ENCODE assay signal across 15 mouse cellular contexts in genomic region chr3:20792503-20792902, GRCm38 (mm10).
A peak's percentile ranks its signal among the peaks of the same experiment; 100 is the strongest.
DNase-seq lines count a peak whose midpoint lies in the region; ATAC-seq and TF ChIP-seq lines count a peak whose summit lies in the region.
"Had no signal": no experiment of that assay in that cellular context is flagged by ENCODE, and none has a peak within 500 bp of the region (broad histone marks: within the 10 kb centered on the region; RNA-seq: fewer than 3 reads in every experiment).

No protein-coding gene starts in this region.

- WGBS in embryonic facial prominence, embryonic 11.5 days, result 85% methylated on average over 1 of the region's 1 CpGs
- 90% methylated on average over 1 of the region's 1 CpGs for WGBS in embryonic facial prominence, embryonic 10.5 days
- WGBS in midbrain, embryonic 11.5 days, result 90% methylated on average over 1 of the region's 1 CpGs
- WGBS in midbrain, embryonic 10.5 days, result 88% methylated on average over 1 of the region's 1 CpGs

- H3K9ac ChIP-seq in embryonic facial prominence, embryonic 11.5 days (replicated peaks; ENCODE audit: low read length), result no peak overlapping the region
- no peak overlapping the region for H3K9ac ChIP-seq in midbrain, embryonic 11.5 days (ENCODE audit: low read length)
- H3K9ac ChIP-seq: embryonic facial prominence, embryonic 15.5 days; hindbrain, embryonic 13.5 days; limb, embryonic 12.5 days had no signal

- H3K36me3 ChIP-seq in embryonic facial prominence, embryonic 11.5 days (replicated peaks; ENCODE audit: control insufficient read depth, insufficient read depth, low read depth, low read length), result no peaks in the 10 kb centered on the region
- H3K36me3 ChIP-seq in embryonic facial prominence, embryonic 10.5 days (replicated peaks), result no peaks in the 10 kb centered on the region
- H3K36me3 ChIP-seq in midbrain, embryonic 11.5 days (ENCODE audit: control insufficient read depth, insufficient read depth, low read length), result no peaks in the 10 kb centered on the region
- no peaks in the 10 kb centered on the region for H3K36me3 ChIP-seq in midbrain, embryonic 10.5 days
- H3K36me3 ChIP-seq: embryonic facial prominence, embryonic 15.5 days; hindbrain, embryonic 13.5 days; limb, embryonic 12.5 days had no signal

- no peaks in the 10 kb centered on the region for H3K27me3 ChIP-seq in embryonic facial prominence, embryonic 11.5 days (ENCODE audit: control insufficient read depth, insufficient read depth, low read length)
- no peaks in the 10 kb centered on the region for H3K27me3 ChIP-seq in embryonic facial prominence, embryonic 10.5 days (replicated peaks; ENCODE audit: low read depth, poor library complexity, severe bottlenecking)
- H3K27me3 ChIP-seq in midbrain, embryonic 11.5 days (ENCODE audit: control insufficient read depth, insufficient read depth, low read length), result no peaks in the 10 kb centered on the region
- no peaks in the 10 kb centered on the region for H3K27me3 ChIP-seq in midbrain, embryonic 10.5 days (ENCODE audit: low read depth, poor library complexity, severe bottlenecking)
- H3K27me3 ChIP-seq: embryonic facial prominence, embryonic 15.5 days; hindbrain, embryonic 13.5 days; limb, embryonic 12.5 days had no signal

- TF ChIP-seq CTCF in layer of hippocampus, adult 2 months (conservative IDR thresholded peaks at IDR 0.05), result no peak

- no peak for ATAC-seq in embryonic facial prominence, embryonic 11.5 days (replicated peaks; ENCODE audit: insufficient number of reproducible peaks, low FRiP score, low TSS enrichment, low read depth)
- no peak for ATAC-seq in midbrain, embryonic 11.5 days (ENCODE audit: low FRiP score)

- no peak overlapping the region for H3K4me3 ChIP-seq in embryonic facial prominence, embryonic 11.5 days (ENCODE audit: low read depth, low read length)
- H3K4me3 ChIP-seq in embryonic facial prominence, embryonic 10.5 days, result no peak overlapping the region
- no peak overlapping the region for H3K4me3 ChIP-seq in midbrain, embryonic 11.5 days (ENCODE audit: low read depth, low read length)
- no peak overlapping the region for H3K4me3 ChIP-seq in midbrain, embryonic 10.5 days
- no peak overlapping the region for H3K4me3 ChIP-seq in layer of hippocampus, adult 2 months
- H3K4me3 ChIP-seq: embryonic facial prominence, embryonic 15.5 days; hindbrain, embryonic 13.5 days; limb, embryonic 12.5 days; myocyte had no signal

- no peak overlapping the region for H3K27ac ChIP-seq in embryonic facial prominence, embryonic 11.5 days (replicated peaks; ENCODE audit: low read depth, low read length)
- H3K27ac ChIP-seq in embryonic facial prominence, embryonic 10.5 days (replicated peaks), result no peak overlapping the region
- no peak overlapping the region for H3K27ac ChIP-seq in midbrain, embryonic 11.5 days (ENCODE audit: low read depth, low read length)
- H3K27ac ChIP-seq in midbrain, embryonic 10.5 days (replicated peaks), result no peak overlapping the region
- H3K27ac ChIP-seq in layer of hippocampus, adult 2 months, result no peak overlapping the region
- H3K27ac ChIP-seq: embryonic facial prominence, embryonic 15.5 days; hindbrain, embryonic 13.5 days; limb, embryonic 12.5 days; macrophage had no signal

- H3K4me1 ChIP-seq in embryonic facial prominence, embryonic 11.5 days (ENCODE audit: control insufficient read depth, insufficient read depth, low read length), result no peaks in the 10 kb centered on the region
- no peaks in the 10 kb centered on the region for H3K4me1 ChIP-seq in embryonic facial prominence, embryonic 10.5 days
- H3K4me1 ChIP-seq in midbrain, embryonic 11.5 days (ENCODE audit: control insufficient read depth, insufficient read depth, low read length), result no peaks in the 10 kb centered on the region
- H3K4me1 ChIP-seq in midbrain, embryonic 10.5 days, result no peaks in the 10 kb centered on the region
- H3K4me1 ChIP-seq: embryonic facial prominence, embryonic 15.5 days; hindbrain, embryonic 13.5 days; limb, embryonic 12.5 days had no signal

- peak; percentile 1 for DNase-seq in embryonic facial prominence, embryonic 11.5 days (ENCODE audit: low spot score)
- no peak for DNase-seq in embryonic facial prominence, embryonic 10.5 days (ENCODE audit: low spot score)
- DNase-seq in midbrain, embryonic 11.5 days (ENCODE audit: low spot score, missing footprints), result peak; percentile 47
- DNase-seq in midbrain, embryonic 10.5 days (ENCODE audit: low spot score), result no peak
- peak; percentile 33 for DNase-seq in heart, postnatal 25 days (ENCODE audit: low spot score)
- no peak for DNase-seq in layer of hippocampus, adult 2 months (ENCODE audit: low spot score in 2 of 2)
- no peak for DNase-seq in left cerebral cortex, adult 8-10 months (ENCODE audit: low spot score in 2 of 2)
- no peak for DNase-seq in cerebellum, adult 9-10 months
- DNase-seq: cerebellum, adult 2 months; spleen, adult 18-20 months had no signal

- no peaks in the 10 kb centered on the region for H3K9me3 ChIP-seq in embryonic facial prominence, embryonic 11.5 days (replicated peaks; ENCODE audit: control insufficient read depth, low read length)
- no peaks in the 10 kb centered on the region for H3K9me3 ChIP-seq in embryonic facial prominence, embryonic 10.5 days
- no peaks in the 10 kb centered on the region for H3K9me3 ChIP-seq in midbrain, embryonic 11.5 days (ENCODE audit: control insufficient read depth, low read length)
- H3K9me3 ChIP-seq in midbrain, embryonic 10.5 days (replicated peaks), result peaks cover 3% of the 10 kb centered on the region; the same call in 1 of the 2 replicates
- H3K9me3 ChIP-seq: embryonic facial prominence, embryonic 15.5 days; hindbrain, embryonic 13.5 days; limb, embryonic 12.5 days had no signal

- intact Hi-C loops in heart, postnatal 25 days (cut with DNase I), result no loop called here

- no peak overlapping the region for H3K4me2 ChIP-seq in embryonic facial prominence, embryonic 11.5 days (ENCODE audit: low read depth, low read length)
- no peak overlapping the region for H3K4me2 ChIP-seq in midbrain, embryonic 11.5 days
- H3K4me2 ChIP-seq: embryonic facial prominence, embryonic 15.5 days; hindbrain, embryonic 13.5 days; limb, embryonic 12.5 days had no signal

Comparison
In these comparisons a context has a peak if more than half of its experiments do, and no peak if none do; other contexts are left out.
1. DNase-seq: peak in embryonic facial prominence, embryonic 11.5 days (single experiment), midbrain, embryonic 11.5 days (single experiment) and heart, postnatal 25 days (single experiment); none in embryonic facial prominence, embryonic 10.5 days (single experiment), midbrain, embryonic 10.5 days (single experiment), layer of hippocampus, adult 2 months (0 of 2), left cerebral cortex, adult 8-10 months (0 of 2) and cerebellum, adult 9-10 months (single experiment).